Mouse (Mus musculus) megakaryocyte, embryonic 14.5 days (primary cell): Measurements from ENCODE around the gene Ltbp3. TPM values are rescaled to one million over a fixed set of nuclear protein-coding genes. Genes with fewer than 3 reads are reported as not detected.

Experiments
- H3K27me3 ChIP-seq: replicated peaks from 2 replicates; pipeline ENCODE3; 2012; ENCODE audit warnings: inconsistent platforms
- H3K36me3 ChIP-seq: replicated peaks from 2 replicates; pipeline ENCODE3; 2012; ENCODE audit warnings: low read length, inconsistent platforms, mixed read lengths
- H3K4me1 ChIP-seq: 2 replicates; pipeline ENCODE4 v1.6.1; 2012; ENCODE audit warnings: inconsistent platforms
- H3K4me3 ChIP-seq: replicated peaks from 2 replicates; pipeline ENCODE3; 2012; ENCODE audit warnings: moderate library complexity, mild to moderate bottlenecking, inconsistent platforms
- H3K9me3 ChIP-seq: 2 replicates; pipeline ENCODE4 v1.6.1; 2012; ENCODE audit warnings: inconsistent platforms
- FLI1 ChIP-seq: IDR thresholded peaks from 2 replicates; pipeline ENCODE4 v1.6.1; 2012; ENCODE audit warnings: low read length, inconsistent platforms, mixed read lengths
- GATA1 ChIP-seq: IDR thresholded peaks from 3 replicates; pipeline ENCODE4 v1.6.1; 2012; ENCODE audit warnings: mixed read lengths, low read length, inconsistent platforms, borderline replicate concordance
- polyA plus RNA-seq: library from polyadenylated mRNA; stranded (reverse); fragments of >175 nt; gene quantifications from 2 replicates; pipeline ENCODE4 v1.2.3, GENCODE M21; 2012; ENCODE audit warnings: low replicate concordance; ENCODE audit not compliant: insufficient read depth

Gene Ltbp3
- polyA plus RNA-seq: 1.3 and 7.9 TPM in 2 replicates

DNA sequence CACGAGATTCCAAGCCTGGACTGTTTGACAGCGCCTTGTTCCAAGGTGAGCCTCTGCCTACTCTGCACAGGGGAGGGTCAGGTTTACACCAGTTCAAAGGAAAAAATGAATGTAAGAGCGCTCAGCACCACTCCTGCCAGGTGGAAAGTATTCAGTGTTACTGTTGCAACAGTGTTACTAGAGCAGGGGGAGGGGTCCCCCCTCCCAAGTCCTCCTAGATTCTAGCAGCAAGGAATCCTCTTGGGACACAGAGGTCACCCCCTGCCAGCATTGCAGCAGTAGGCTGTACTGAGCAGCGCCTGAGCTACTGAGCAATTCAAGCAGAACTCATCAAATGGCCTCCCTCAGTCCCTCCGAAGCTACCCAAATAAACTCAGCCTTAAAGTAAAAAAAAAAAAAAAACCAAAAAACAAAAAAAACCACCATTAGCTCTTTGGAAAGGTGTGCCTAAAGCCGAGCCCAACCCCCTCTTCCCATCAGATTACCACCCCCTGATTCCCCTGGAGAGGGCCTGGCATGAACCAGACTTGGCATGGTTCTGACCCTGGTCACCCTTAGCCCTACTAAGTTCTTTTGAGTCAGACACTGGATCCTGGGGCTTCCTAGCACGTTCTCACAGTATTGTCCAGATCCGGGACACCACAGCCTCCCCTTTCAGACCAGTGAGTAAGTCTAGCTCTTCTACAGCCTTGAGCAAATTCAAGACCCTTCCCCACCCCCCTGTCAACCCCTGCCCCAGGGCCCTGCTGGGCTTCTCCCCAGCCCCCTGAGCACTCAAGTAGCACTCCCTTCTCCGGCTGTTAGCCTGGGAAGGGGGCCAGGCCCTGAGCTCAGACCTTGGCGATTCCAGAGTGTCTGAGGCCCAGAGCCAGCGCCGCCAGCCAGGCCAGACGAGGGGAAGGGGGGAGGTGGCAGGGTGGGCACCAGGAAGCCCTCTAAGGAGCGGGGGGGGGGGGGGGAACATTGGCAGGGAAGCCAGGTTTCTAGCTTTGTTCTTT, at the start of gene Ltbp3:
TSS of gene Ltbp3 (plus strand) at position 585 of the 998 bp plus-strand sequence.
- Histone ChIP-seq H3K4me3 (peak within 1 kb of the TSS; percentile 90), H3K36me3 (no peaks in the 10 kb centered on the region), H3K27me3 (peaks cover 88% of the 10 kb centered on the region), H3K4me1 (peaks cover 34% of the 10 kb centered on the region), H3K9me3 (no peaks in the 10 kb centered on the region)
- TF ChIP-seq GATA1 (no peak), FLI1 (no peak)

DNA sequence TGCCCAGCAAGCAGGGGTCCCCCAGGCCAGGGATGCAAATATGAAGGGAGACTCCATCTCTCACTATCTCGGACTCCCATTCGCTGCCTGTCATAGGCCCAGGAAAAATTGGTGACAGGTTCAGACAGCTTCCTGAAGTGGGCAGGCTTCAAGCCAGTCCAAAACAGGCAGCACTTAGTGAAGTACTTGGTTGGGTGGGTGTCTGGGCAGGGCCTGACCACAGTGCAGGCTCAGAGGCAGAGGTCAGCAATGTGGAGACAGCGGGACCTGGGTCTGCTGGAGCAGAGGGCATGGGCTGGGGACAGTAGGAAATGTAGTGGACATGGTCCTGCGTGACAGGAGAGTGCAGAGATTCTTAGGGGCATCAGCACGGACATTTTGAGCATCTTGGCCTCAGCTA, 49.1 kb upstream of the Ltbp3 start:
- no peaks in the 10 kb centered on the region for H3K27me3 ChIP-seq
- TF ChIP-seq GATA1 (no peak), FLI1 (no peak)
- H3K4me3 ChIP-seq: peak overlapping the region; percentile 97
- no peaks in the 10 kb centered on the region for H3K9me3 ChIP-seq
- H3K36me3 ChIP-seq: peaks cover 69% of the 10 kb centered on the region
- peaks cover 70% of the 10 kb centered on the region for H3K4me1 ChIP-seq

DNA sequence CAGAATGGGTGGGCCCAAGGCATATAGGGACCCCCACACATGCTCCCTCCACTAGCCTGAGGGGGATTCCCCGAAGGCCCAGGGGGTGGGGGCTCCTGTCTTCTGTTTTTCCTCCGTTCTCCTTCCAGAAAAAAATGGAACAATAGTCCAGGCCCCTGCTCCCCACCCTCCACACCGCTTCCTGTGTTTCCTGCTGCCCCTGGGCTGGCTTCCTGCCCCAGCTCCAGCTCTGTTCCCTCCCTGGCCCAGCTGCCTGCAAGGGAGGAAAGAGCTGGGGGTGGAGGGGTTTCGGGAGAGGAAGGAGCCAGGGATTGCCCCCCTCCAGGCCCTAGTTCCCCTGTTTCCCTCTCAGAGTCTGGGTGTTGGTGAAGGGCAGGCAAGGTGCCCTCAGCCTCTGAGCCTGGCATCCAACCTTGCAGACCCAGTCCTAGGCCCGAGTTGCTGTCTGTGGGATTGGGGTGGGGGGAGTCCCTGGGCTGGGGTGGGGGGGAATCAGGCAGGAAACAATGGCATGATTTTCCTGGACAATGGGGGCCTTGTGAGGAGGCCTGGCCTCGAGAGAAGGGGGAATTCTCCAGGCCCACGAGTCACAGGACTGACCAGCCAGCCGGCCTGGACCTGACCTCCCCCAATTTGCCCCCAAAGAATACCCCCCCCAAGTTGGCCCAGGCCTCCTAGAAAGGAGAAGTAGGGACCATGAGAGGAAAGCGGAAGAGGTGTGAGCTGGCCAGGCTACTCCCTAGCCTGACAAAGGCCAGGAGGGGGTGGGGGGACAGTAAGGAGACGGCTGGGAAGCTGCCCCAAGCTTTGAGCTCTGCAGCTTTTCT, 48.4 kb upstream of the Ltbp3 start:
- peaks cover 65% of the 10 kb centered on the region for H3K4me1 ChIP-seq
- no peaks in the 10 kb centered on the region for H3K27me3 ChIP-seq
- H3K9me3 ChIP-seq: no peaks in the 10 kb centered on the region
- peaks cover 71% of the 10 kb centered on the region for H3K36me3 ChIP-seq
- peak overlapping the region; percentile 97 for H3K4me3 ChIP-seq
- TF ChIP-seq GATA1: no peak
- no peak for TF ChIP-seq FLI1

DNA sequence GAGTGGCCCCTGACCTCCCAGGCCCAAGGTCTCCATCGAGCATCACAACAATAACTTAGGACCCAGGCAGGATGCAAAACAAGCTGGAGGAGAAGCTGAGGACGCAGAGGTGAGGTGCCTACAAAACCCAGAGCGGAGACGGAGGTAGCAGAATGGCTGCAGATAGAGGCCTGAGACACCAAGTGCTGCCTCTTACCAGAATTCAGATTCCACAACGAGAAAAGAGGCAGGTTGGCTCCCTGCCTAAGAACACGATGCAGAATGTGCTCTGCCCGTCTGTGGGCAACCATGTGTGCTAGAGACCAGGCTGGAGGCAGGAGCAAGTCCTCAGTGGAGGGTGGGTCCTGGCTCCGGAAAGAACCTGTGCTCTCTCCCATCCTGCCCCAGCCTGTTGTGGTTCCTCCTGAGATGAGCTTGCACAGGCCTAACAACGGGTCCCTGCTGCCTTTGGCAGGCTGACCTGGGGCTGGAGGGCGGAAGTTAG, 47.7 kb upstream of the Ltbp3 start:
- no peaks in the 10 kb centered on the region for H3K9me3 ChIP-seq
- peaks cover 58% of the 10 kb centered on the region for H3K4me1 ChIP-seq
- H3K36me3 ChIP-seq: peaks cover 75% of the 10 kb centered on the region
- H3K4me3 ChIP-seq: peak overlapping the region; percentile 97
- no peaks in the 10 kb centered on the region for H3K27me3 ChIP-seq
- TF ChIP-seq GATA1 (no peak), FLI1 (no peak)

DNA sequence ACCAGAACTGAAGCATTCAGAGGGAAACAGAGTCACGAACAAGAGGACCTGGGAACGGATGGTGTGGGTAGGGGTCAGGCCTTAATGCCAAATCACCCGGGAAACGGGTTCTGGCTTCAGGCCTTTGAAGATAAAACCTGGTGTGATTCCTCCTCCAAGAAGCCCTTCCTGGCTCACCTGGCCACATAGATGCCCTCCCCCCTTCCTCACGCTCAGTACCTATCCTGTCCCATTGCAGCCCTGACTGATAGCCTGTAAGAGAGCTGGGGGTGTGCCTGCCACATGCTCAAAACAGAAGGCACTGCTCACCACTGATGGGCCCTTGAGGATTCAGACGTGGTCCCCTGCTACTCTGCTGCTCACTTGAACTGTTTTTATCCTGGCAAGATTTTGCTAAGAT, 46.9 kb upstream of the Ltbp3 start:
- H3K36me3 ChIP-seq: peaks cover 84% of the 10 kb centered on the region
- no peak for TF ChIP-seq FLI1
- no peak for TF ChIP-seq GATA1
- H3K27me3 ChIP-seq: no peaks in the 10 kb centered on the region
- H3K4me1 ChIP-seq: peaks cover 56% of the 10 kb centered on the region
- H3K4me3 ChIP-seq: peak overlapping the region; percentile 97
- no peaks in the 10 kb centered on the region for H3K9me3 ChIP-seq

DNA sequence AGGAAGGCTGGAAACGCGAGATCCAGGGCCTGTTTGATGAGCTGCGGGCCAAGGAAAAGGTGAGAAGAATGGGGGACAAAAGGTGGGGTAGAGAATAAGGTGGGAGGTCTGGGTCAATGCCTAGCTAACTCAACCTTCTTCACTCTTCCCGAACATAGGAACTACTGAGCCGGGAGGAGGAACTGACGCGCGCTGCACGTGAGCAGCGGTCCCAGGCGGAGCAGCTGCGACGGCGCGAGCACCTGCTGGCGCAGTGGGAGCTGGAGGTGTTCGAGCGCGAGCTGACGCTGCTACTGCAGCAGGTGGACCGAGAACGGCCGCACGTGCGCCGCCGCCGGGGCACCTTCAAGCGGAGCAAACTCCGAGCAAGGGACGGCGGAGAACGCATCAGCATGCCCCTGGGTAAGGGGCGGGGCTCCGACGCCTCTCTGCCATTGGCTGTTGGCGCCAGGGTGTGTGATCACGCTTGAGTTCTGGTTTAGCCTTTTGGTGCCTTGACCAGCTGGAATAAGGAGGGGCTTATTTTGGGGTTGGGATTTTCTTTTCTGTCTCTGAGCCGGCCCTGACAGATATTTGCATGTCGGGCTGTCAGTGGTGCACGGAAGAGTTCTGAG, 44.7 kb upstream of the Ltbp3 start:
- Histone ChIP-seq H3K27me3 (no peaks in the 10 kb centered on the region), H3K4me1 (peaks cover 53% of the 10 kb centered on the region), H3K36me3 (peaks cover 99% of the 10 kb centered on the region), H3K4me3 (no peak overlapping the region), H3K9me3 (no peaks in the 10 kb centered on the region)
- TF ChIP-seq FLI1 (no peak), GATA1 (no peak)

DNA sequence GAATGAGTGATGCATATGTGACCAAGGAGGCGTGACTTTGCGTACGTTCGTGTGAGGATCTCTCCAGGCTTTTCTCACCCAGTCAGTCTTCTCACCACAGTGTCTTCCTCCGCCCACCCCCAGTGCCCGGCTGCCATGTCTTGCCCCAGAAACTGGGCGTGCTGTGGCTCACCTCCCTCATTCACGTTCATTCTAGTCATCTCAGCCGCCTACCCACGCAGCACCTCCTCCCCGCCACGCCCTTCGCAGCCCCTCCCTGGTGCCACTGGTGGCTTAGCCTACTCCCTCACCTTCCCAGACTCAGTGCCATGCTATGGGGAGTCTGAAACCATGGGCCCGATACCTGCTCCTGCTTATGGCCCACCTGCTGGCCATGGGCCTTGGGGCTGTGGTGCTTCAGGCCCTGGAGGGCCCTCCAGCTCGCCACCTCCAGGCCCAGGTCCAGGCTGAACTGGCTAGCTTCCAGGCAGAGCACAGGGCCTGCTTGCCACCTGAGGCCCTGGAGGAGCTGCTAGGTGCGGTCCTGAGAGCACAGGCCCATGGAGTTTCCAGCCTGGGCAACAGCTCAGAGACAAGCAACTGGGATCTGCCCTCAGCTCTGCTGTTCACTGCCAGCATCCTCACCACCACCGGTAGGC, 36.4 kb upstream of the Ltbp3 start, which contains the start of gene Kcnk7:
TSS of gene Kcnk7 (plus strand) at position 205 of the 638 bp plus-strand sequence.
- Histone ChIP-seq H3K4me1 (peaks cover 53% of the 10 kb centered on the region), H3K9me3 (no peaks in the 10 kb centered on the region), H3K36me3 (peaks cover 100% of the 10 kb centered on the region), H3K4me3 (no peak within 1 kb of the TSS), H3K27me3 (no peaks in the 10 kb centered on the region)
- TF ChIP-seq FLI1 (no peak), GATA1 (no peak)

DNA sequence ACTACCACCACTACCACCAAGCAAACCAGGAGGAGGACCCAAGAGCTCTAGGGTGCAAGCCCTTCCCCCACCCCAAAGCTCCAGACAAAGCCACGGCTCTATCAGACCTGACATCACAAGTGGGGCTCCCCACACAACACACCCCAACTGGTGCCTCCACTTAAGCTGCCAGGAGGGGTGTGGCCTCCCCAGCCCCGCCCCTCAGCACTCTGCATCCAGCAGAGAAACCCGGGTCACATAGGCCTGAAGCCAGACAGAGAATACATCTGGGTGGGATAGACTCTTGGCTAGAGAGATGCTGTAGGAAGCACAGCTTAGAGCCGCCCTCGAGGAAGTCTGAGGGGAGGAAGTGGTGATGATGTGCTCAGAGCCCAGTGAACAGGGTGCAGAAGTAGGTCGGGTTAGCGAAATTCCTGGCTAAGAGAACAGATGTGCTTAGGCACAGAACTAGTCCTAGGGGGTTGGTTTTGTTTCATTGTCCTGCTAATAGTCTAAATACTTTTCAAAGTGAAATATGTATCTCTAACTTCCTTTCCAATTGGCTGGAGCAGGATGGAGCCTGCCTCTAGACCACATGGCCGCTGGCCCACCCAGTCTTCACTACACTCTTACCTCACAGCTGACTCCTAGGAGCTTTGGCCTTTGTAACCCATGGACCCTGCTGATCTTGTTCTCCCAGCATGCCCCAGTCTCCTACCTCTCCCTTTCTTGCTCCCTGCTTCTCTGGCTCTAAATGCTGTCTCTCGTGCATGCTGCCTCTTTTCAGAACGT, 35.7 kb upstream of the Ltbp3 start:
- H3K4me3 ChIP-seq: no peak overlapping the region
- no peaks in the 10 kb centered on the region for H3K27me3 ChIP-seq
- TF ChIP-seq GATA1 (no peak), FLI1 (no peak)
- H3K4me1 ChIP-seq: peaks cover 54% of the 10 kb centered on the region
- peaks cover 98% of the 10 kb centered on the region for H3K36me3 ChIP-seq
- no peaks in the 10 kb centered on the region for H3K9me3 ChIP-seq
